Mouse (Mus musculus): ENCODE measurements around the gene Tmem72. TPM values are rescaled to one million over a fixed set of nuclear protein-coding genes. Genes with fewer than 3 reads are reported as not detected.

Tmem72 gene
- polyA plus RNA-seq, 1 experiment from 2014 or later, result 0.11 TPM

GRCm38 (mm10) chr6:116674283-116674886 is 42.3 kb downstream of the Tmem72 start:
- 22% methylated on average over 16 of the region's 16 CpGs for WGBS
- no peaks in the 10 kb centered on the region for H3K9me3 ChIP-seq (ENCODE audit: control insufficient read depth, low read length)
- H3K9ac ChIP-seq (ENCODE audit: low read length), result peak overlapping the region; percentile 61
- H3K4me1 ChIP-seq (replicated peaks; ENCODE audit: control insufficient read depth, insufficient read depth, low read length), result peaks cover 20% of the 10 kb centered on the region
- DNase-seq (ENCODE audit: low spot score), result no peak
- peak; percentile 18; the same call in 1 of the 2 replicates for ATAC-seq (replicated peaks; ENCODE audit: low FRiP score)
- 0 out of 2 replicates have a peak, but pooled peaks cover 2% of the 10 kb centered on the region for H3K27me3 ChIP-seq (ENCODE audit: control insufficient read depth, insufficient read depth, low read length)
- no peaks in the 10 kb centered on the region for H3K36me3 ChIP-seq (ENCODE audit: control insufficient read depth, insufficient read depth, low read length)
- peak overlapping the region; percentile 44 for H3K4me3 ChIP-seq (ENCODE audit: low read depth, low read length)
- no peak overlapping the region for H3K27ac ChIP-seq (ENCODE audit: low read depth, low read length)
- peak overlapping the region; percentile 77 for H3K4me2 ChIP-seq (ENCODE audit: low read depth, low read length, severe bottlenecking)

DNA sequence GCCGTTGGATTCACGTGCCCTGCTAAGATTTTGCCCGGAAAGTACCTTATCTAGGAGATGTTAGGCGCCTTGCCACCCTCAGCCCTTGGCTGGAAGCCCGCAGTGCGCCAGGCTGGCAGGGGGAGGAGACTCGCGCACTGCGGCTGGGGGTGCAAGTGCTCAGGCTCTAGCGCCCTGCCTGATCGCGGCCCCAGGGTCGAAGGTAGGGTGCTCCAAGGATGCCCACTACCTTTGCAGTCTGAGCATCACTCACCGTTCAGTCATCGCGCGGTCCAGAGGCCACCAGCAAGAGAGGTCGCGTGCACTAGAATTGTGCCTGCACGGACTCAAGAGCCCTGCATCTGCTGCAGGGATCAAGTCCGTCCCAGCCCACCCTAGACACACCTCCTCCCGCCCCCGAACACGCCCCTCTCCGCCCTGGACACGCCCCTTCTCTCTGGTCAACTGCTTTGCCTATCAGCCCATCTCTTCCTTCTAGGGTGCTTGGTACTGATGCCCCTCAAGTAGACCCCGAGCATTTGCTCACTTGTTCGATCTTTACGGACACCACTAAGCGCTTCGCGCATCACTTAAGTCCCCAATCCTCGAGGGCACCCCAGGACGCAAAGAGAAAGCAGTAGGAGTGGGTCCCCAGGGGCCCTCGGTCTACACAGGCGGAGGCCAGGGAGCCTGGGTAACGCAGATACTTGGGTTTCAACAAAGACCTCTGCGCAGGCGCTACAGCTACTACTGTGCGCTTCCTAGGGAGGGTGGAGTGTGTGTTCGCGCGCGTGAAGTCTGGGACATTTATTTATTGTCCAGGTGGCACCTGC is 43.0 kb downstream of the Tmem72 start, which contains the start of gene Rassf4:
TSS of gene Rassf4 (minus strand) at position 482 of the 812 bp plus-strand sequence.
- WGBS, result under 1% methylated on average over 44 of the region's 44 CpGs

GRCm38 (mm10) chr6:116672349-116672748 is 44.4 kb downstream of the Tmem72 start:
- no peak overlapping the region for H3K9ac ChIP-seq (ENCODE audit: low read length)
- no peak overlapping the region for H3K4me3 ChIP-seq (ENCODE audit: low read depth, low read length)
- 0 out of 2 replicates have a peak, but pooled peaks cover 2% of the 10 kb centered on the region for H3K27me3 ChIP-seq (ENCODE audit: control insufficient read depth, insufficient read depth, low read length)
- H3K4me2 ChIP-seq (ENCODE audit: low read depth, low read length, severe bottlenecking), result peak overlapping the region; percentile 18; the same call in 1 of the 2 replicates
- H3K4me1 ChIP-seq (replicated peaks; ENCODE audit: control insufficient read depth, insufficient read depth, low read length), result peaks cover 18% of the 10 kb centered on the region
- 71% methylated on average over 5 of the region's 5 CpGs for WGBS
- H3K27ac ChIP-seq (ENCODE audit: low read depth, low read length), result no peak overlapping the region
- H3K9me3 ChIP-seq (ENCODE audit: control insufficient read depth, low read length), result no peaks in the 10 kb centered on the region
- no peak for DNase-seq (ENCODE audit: low spot score)
- H3K36me3 ChIP-seq (ENCODE audit: control insufficient read depth, insufficient read depth, low read length), result no peaks in the 10 kb centered on the region
- ATAC-seq (replicated peaks; ENCODE audit: low FRiP score), result no peak

More for the DNA sequence above, 43.0 kb downstream of the Tmem72 start, which contains the start of gene Rassf4:
- peak within 1 kb of the TSS; percentile 77 for H3K4me2 ChIP-seq (ENCODE audit: low read depth, low read length, severe bottlenecking)
- no peaks in the 10 kb centered on the region for H3K9me3 ChIP-seq (ENCODE audit: control insufficient read depth, low read length)
- H3K27me3 ChIP-seq (ENCODE audit: control insufficient read depth, insufficient read depth, low read length), result 0 out of 2 replicates have a peak, but pooled peaks cover 2% of the 10 kb centered on the region
- ATAC-seq (replicated peaks; ENCODE audit: low FRiP score), result peak; percentile 91
- H3K27ac ChIP-seq (ENCODE audit: low read depth, low read length), result no peak within 1 kb of the TSS
- H3K36me3 ChIP-seq (ENCODE audit: control insufficient read depth, insufficient read depth, low read length), result no peaks in the 10 kb centered on the region
- DNase-seq (ENCODE audit: low spot score), result peak; percentile 96
- H3K9ac ChIP-seq (ENCODE audit: low read length), result peak within 1 kb of the TSS; percentile 61
- peaks cover 20% of the 10 kb centered on the region for H3K4me1 ChIP-seq (replicated peaks; ENCODE audit: control insufficient read depth, insufficient read depth, low read length)
- H3K4me3 ChIP-seq (ENCODE audit: low read depth, low read length), result peak within 1 kb of the TSS; percentile 44

GRCm38 (mm10) chr6:116671768-116672167 is 44.9 kb downstream of the Tmem72 start:
- no peaks in the 10 kb centered on the region for H3K36me3 ChIP-seq (ENCODE audit: control insufficient read depth, insufficient read depth, low read length)
- DNase-seq (ENCODE audit: low spot score) (no peak), ATAC-seq (replicated peaks; ENCODE audit: low FRiP score) (no peak)
- no peaks in the 10 kb centered on the region for H3K9me3 ChIP-seq (ENCODE audit: control insufficient read depth, low read length)
- H3K4me1 ChIP-seq (replicated peaks; ENCODE audit: control insufficient read depth, insufficient read depth, low read length), result peaks cover 17% of the 10 kb centered on the region
- 0 out of 2 replicates have a peak, but pooled peaks cover 2% of the 10 kb centered on the region for H3K27me3 ChIP-seq (ENCODE audit: control insufficient read depth, insufficient read depth, low read length)
- H3K27ac ChIP-seq (ENCODE audit: low read depth, low read length), result no peak overlapping the region
- no peak overlapping the region for H3K9ac ChIP-seq (ENCODE audit: low read length)
- no peak overlapping the region for H3K4me3 ChIP-seq (ENCODE audit: low read depth, low read length)
- 80% methylated on average over 4 of the region's 4 CpGs for WGBS
- H3K4me2 ChIP-seq (ENCODE audit: low read depth, low read length, severe bottlenecking), result no peak overlapping the region

DNA sequence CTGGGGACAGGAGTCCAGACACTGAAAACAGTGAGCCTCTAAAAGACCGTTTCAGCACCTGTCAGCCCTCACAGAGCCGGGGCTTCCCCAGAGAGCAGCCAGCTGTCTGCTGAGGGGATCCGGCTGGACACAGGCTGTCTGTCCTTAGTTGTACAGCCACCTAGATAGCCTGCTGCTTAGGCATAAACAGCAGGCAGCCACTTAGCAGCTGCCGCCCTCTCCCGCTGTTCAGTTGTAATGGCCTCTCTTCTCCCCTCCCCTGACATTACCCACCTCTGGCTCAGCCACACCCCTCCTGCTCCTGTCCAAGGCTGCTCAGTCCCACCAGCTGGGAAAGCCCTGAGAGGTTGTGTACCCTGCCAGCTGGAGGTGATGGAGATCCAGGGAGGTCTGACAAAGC is 45.7 kb downstream of the Tmem72 start:
- Histone ChIP-seq H3K4me3 (ENCODE audit: low read depth, low read length) (no peak overlapping the region), H3K27ac (ENCODE audit: low read depth, low read length) (peak overlapping the region; percentile 68), H3K9me3 (ENCODE audit: control insufficient read depth, low read length) (no peaks in the 10 kb centered on the region), H3K36me3 (ENCODE audit: control insufficient read depth, insufficient read depth, low read length) (no peaks in the 10 kb centered on the region), H3K4me1 (replicated peaks; ENCODE audit: control insufficient read depth, insufficient read depth, low read length) (peaks cover 20% of the 10 kb centered on the region), H3K27me3 (ENCODE audit: control insufficient read depth, insufficient read depth, low read length) (0 out of 2 replicates have a peak, but pooled peaks cover 2% of the 10 kb centered on the region), H3K4me2 (ENCODE audit: low read depth, low read length, severe bottlenecking) (0 out of 2 replicates have a peak overlapping the region, but pooled peaks have one; percentile 9), H3K9ac (ENCODE audit: low read length) (no peak overlapping the region)
- DNase-seq (ENCODE audit: low spot score), result peak; percentile 60
- ATAC-seq (replicated peaks; ENCODE audit: low FRiP score), result peak; percentile 7; the same call in 1 of the 2 replicates
- 4% methylated on average over 5 of the region's 5 CpGs for WGBS

DNA sequence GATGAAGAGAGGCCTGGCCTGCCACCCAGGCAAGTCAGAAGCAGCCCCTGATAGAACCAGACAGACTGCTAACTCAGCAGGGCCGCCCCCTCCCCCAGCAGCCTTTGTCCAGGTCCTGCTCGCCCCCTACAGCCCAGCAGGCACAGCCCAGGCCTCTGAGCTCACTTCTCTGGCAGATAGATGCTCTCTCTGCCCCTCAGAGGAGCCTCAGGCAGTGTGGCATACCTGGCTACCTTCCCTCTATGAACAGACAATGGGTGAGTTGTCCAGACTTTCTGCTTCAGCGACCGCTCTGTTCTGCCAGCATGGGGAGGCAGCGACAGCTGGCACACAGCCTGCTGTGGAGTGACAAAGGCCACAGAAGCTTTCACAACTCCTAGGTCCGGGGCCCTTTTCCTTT is 46.6 kb downstream of the Tmem72 start:
- Histone ChIP-seq H3K4me3 (ENCODE audit: low read depth, low read length) (no peak overlapping the region), H3K4me2 (ENCODE audit: low read depth, low read length, severe bottlenecking) (no peak overlapping the region), H3K9me3 (ENCODE audit: control insufficient read depth, low read length) (no peaks in the 10 kb centered on the region), H3K4me1 (replicated peaks; ENCODE audit: control insufficient read depth, insufficient read depth, low read length) (peaks cover 20% of the 10 kb centered on the region), H3K27me3 (ENCODE audit: control insufficient read depth, insufficient read depth, low read length) (0 out of 2 replicates have a peak, but pooled peaks cover 2% of the 10 kb centered on the region), H3K9ac (ENCODE audit: low read length) (peak overlapping the region; percentile 3; the same call in 1 of the 2 replicates), H3K27ac (ENCODE audit: low read depth, low read length) (peak overlapping the region; percentile 68), H3K36me3 (ENCODE audit: control insufficient read depth, insufficient read depth, low read length) (no peaks in the 10 kb centered on the region)
- 12% methylated on average over 6 of the region's 6 CpGs for WGBS
- ATAC-seq (replicated peaks; ENCODE audit: low FRiP score), result peak; percentile 23
- DNase-seq (ENCODE audit: low spot score), result peak; percentile 78

GRCm38 (mm10) chr6:116668682-116669470 is 47.8 kb downstream of the Tmem72 start:
- H3K9ac ChIP-seq (ENCODE audit: low read length), result no peak overlapping the region
- H3K27me3 ChIP-seq (ENCODE audit: control insufficient read depth, insufficient read depth, low read length), result 0 out of 2 replicates have a peak, but pooled peaks cover 2% of the 10 kb centered on the region
- WGBS, result 55% methylated on average over 11 of the region's 11 CpGs
- DNase-seq (ENCODE audit: low spot score), result peak; percentile 67
- H3K36me3 ChIP-seq (ENCODE audit: control insufficient read depth, insufficient read depth, low read length), result no peaks in the 10 kb centered on the region
- no peak overlapping the region for H3K4me3 ChIP-seq (ENCODE audit: low read depth, low read length)
- no peak for ATAC-seq (replicated peaks; ENCODE audit: low FRiP score)
- no peak overlapping the region for H3K4me2 ChIP-seq (ENCODE audit: low read depth, low read length, severe bottlenecking)
- H3K9me3 ChIP-seq (ENCODE audit: control insufficient read depth, low read length), result no peaks in the 10 kb centered on the region
- H3K27ac ChIP-seq (ENCODE audit: low read depth, low read length), result no peak overlapping the region
- H3K4me1 ChIP-seq (replicated peaks; ENCODE audit: control insufficient read depth, insufficient read depth, low read length), result peaks cover 20% of the 10 kb centered on the region

- ATAC-seq (replicated peaks; ENCODE audit: low FRiP score) (no peak), DNase-seq (ENCODE audit: low spot score) (no peak)
- peaks cover 20% of the 10 kb centered on the region for H3K4me1 ChIP-seq (replicated peaks; ENCODE audit: control insufficient read depth, insufficient read depth, low read length)
- H3K27ac ChIP-seq (ENCODE audit: low read depth, low read length), result no peak overlapping the region
- H3K36me3 ChIP-seq (ENCODE audit: control insufficient read depth, insufficient read depth, low read length), result no peaks in the 10 kb centered on the region
- H3K4me3 ChIP-seq (ENCODE audit: low read depth, low read length), result no peak overlapping the region
- 0 out of 2 replicates have a peak, but pooled peaks cover 2% of the 10 kb centered on the region for H3K27me3 ChIP-seq (ENCODE audit: control insufficient read depth, insufficient read depth, low read length)
- no peak overlapping the region for H3K9ac ChIP-seq (ENCODE audit: low read length)
- WGBS, result 75% methylated on average over 3 of the region's 3 CpGs
- H3K9me3 ChIP-seq (ENCODE audit: control insufficient read depth, low read length), result no peaks in the 10 kb centered on the region
- H3K4me2 ChIP-seq (ENCODE audit: low read depth, low read length, severe bottlenecking), result no peak overlapping the region
These were observed 49.3 kb downstream of the Tmem72 start for GRCm38 (mm10) chr6:116667382-116667781.
